Mouse (Mus musculus): ENCODE measurements around the gene Crocc2.

Crocc2 gene

DNA sequence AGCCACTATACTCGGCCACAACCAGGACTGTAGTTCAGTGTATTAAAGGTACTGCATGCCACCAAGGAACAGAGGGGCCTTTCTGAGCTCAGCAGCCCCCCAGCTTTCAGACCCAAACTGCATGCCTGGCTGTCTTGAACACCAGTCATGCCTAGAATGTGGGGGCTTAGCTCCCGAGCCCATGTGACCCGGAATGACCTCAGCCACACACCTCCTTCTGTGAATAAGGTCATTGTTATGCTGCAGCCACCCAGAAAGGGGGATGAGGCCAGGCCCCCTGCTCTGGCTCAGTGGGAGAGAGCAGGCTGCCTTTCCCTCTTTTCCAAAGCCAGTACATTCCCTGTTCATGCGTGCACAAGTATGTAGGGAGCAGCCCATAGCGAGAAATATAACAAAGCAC, 46.1 kb downstream of the Crocc2 start:
- DNase-seq (ENCODE audit: low read depth, low spot score) = no peak

DNA sequence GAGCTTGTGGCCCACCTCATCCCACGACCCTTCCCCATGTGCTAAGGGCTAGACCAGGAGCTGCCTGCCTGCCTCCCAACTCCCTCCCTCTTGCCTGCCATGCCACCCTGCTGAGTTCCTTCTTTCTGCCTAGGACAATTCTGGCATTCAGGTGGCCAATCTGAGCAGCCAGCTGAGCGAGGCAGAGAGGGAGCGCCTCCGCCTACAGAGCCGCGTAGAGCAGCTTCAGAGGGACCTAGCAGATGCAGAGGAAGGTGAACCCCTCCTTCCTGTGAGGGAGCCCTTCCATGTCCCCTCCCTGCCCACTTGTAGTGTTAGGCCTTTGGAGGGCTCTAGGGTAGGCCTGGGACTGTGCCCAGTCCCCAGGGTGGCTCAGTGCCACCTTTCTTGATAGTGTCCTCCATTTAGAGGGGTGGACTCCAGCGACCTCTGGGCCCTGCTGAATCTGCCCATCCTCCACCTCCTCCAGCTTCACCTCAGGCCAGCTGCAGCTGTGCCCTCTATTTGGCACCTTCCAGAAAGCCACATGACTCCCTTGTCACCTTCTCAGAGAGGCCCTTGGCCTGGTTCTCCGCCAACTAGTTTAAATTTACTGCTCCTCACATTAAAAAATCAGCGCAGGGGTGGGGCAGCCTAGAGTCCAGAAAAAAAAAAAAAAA, 48.4 kb downstream of the Crocc2 start:
- DNase-seq (ENCODE audit: low read depth, low spot score) = no peak

DNA sequence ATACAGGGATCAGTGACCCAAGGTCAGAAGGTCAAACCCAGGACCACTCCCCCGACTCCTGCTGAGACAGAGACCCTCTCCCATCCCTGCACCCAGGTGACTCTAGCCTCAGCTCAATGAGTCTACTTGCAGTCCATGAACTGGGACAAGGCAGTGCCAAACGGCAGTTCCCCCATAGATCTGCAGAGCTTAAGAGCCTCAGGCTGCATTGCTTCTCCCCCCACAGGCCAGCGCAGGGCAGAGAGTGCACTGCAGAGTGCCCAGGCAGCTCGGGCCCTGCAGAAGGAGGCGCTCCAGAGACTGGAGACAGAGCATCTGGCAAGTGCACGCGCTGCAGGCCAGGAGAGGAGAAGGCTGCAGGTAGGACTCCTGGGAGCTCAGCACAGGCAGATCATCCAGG, 49.0 kb downstream of the Crocc2 start:
- no peak for DNase-seq (ENCODE audit: low read depth, low spot score)

DNA sequence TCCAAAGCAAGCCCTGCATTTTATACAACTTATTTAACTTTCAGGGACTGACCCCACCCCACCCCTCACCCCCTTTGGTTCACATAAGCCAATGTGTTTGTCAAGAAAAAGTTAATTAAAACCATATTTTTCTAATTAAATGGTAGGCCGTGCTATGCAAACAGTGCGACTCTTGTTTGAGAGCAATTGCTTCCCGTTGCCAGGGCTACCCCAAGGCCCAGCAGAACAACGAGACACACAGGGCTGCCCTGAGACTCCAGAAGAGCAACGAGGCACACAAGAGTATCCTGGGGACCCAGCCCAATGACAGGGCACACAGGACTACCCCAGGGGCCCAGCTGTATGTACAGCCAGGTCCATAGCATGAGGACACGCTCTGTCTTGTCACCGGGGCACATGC, 52.3 kb downstream of the Crocc2 start:
- no peak for DNase-seq (ENCODE audit: low read depth, low spot score)

DNA sequence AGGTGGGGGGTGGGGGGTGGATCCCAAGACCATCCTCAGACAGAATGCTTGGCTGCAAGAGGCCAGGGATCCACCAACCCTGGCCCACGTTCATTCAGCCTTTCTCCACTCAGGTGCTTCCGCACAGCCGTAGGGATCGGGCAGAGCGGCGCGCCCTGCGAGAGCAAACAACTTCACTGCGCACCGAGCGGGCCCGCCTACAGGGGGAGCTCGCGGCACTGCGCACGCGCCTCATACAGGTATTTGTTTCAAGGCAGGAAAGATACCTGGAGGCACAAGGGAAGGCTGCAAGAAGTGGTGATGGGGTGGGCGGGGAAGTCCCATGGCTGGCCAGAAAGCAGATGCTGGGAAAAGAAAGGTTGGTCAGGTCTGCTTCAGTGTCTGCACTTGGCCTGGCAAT, 55.4 kb downstream of the Crocc2 start:
- peak; percentile 66 for DNase-seq (ENCODE audit: low read depth, low spot score)

DNA sequence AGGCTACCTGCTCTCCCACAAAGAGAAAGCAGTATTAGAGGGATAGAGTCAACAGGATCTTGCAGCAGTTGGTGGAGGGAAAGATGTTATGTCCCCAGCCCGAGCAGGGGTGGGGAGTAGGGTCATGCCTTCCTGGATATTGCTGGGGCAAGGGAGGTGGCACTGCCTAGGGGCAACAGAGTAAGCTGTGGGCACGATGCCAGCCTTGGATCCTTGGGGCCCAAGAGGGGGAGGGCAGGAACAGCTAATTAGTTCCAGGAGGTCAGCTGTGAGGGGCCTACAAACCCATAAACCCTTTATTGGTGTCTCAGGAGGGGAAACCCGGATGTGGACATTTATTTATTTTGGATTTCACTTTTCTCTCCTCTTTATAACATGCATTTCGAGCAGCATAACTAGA, 56.7 kb downstream of the Crocc2 start:
- DNase-seq (ENCODE audit: low read depth, low spot score) = no peak

DNA sequence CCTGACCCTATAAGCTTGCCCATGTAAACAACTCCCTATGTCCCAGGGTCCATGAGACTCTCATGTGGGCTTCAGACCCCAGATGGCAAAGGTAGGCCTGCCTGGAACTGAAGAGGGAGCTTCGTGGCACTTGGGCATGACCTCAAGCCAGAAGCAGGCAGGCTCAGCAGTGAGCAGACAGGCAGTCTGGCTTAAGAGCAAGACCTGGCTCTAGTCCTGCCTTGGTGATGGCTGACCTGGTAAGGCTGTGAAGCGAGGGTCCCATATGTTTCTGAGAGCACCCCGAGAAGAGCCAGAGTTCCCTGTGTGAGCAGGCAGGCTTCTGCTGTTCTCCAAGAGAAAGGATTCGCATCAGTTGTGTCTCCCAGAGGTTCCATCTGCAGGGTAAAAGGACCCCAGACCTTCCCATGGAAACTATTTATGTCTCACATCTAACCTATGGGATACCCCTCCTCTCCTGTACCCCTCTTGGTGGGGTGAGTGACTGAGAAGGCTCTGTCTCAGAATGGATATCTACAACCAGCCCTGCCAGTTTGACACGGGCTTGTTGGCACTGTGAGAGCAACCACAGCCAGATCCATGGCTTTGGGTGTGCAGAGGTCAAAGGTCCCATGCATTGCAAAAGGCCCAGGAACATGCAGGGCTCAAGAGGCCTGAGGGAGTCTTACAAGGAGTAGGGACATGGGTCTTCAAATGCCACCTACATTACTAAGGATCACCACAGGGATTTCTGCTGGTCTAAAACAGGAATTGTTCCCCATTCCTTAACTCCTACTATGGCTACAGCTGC, 57.4 kb downstream of the Crocc2 start:
- DNase-seq (ENCODE audit: low read depth, low spot score) = no peak

DNA sequence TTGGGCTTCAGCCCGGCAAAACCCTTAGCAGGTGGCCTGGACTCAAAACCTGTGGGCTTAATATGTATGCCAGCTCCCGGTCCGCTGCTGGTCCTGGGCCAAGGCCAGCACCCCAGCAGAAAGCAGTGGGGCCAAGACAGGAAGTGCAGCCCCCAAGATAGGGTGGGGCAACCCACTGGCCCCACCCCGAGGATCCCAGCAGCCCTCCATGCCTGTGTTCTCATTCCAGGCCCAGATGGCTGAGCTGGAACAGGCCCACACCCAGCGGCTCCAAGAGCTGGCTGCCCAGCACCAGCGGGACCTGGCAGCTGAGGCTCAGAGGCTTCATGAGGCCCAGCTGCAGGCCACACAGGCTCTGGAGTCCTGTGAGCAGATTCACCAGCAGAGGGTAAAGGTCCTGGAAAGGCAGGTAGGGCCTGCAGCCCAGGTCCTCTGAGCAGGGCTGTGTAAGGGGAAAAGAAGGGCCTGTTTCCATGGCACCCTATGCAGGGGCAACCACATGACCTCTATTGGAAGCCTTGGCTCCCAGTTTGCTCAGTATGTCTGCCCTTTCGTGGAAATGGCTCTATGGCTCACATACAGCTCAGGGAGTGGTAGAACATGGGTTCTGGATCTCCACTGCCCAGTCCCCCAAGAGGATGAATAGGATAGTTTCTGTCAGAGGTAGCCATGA, 58.9 kb downstream of the Crocc2 start:
- no peak for DNase-seq (ENCODE audit: low read depth, low spot score)

DNA sequence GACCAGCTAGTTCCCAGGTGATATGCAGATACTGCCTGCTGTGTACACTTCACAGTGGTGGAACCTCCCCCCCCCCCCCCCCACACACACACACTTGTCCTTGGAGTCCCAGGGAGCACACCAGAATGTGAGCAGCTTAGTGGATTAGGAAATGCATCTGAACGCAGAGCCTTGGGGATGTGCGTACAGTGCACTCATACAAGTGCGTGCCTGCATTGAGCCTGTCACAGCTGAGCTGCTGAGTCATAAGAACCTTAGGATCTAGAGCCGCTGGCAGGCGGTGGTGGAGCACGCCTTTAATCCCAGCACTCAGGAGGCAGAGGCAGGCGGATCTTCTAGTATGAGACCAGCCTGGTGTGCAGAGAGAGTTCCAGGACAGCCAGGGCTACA, 59.4 kb downstream of the Crocc2 start:
- DNase-seq (ENCODE audit: low read depth, low spot score) = no peak

DNA sequence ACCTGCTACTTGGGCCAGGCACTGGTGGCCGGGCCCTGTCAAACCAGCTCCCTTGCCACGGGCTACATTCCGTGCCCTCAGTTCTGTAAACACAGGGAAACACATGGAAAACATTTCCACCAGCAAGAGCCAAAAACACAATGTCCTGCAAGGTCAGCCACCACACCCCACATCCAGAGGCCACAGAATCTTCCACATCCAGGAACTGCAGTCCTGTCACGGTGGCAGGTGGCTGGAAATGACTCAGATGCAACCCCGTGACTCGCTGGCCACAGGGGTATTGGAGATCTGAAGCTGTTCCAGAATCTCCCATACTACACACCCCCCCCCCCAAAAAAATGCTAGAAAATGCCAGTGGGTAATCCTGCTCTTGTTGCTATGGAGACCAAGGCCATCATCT, 60.7 kb downstream of the Crocc2 start:
- DNase-seq (ENCODE audit: low read depth, low spot score) = no peak

DNA sequence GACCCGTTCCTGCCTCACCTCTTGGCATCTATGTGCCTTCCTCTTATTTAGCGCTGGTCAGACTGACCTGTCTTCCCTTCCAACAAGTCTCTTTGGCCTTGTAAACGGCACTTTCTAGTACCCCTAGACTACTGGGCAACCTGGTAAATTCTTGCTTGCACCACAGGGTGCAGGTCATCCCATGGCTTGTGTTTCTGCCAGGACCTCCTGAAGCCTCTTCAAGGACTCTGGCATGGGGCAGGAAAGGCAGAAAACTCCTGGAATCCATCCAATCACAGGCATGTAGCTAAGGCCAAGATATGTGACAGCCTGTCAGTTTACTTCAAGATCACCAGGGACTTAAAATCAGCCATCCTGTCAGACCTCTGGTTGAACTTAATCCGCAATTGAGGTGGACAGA, 61.1 kb downstream of the Crocc2 start:
- no peak for DNase-seq (ENCODE audit: low read depth, low spot score)

DNA sequence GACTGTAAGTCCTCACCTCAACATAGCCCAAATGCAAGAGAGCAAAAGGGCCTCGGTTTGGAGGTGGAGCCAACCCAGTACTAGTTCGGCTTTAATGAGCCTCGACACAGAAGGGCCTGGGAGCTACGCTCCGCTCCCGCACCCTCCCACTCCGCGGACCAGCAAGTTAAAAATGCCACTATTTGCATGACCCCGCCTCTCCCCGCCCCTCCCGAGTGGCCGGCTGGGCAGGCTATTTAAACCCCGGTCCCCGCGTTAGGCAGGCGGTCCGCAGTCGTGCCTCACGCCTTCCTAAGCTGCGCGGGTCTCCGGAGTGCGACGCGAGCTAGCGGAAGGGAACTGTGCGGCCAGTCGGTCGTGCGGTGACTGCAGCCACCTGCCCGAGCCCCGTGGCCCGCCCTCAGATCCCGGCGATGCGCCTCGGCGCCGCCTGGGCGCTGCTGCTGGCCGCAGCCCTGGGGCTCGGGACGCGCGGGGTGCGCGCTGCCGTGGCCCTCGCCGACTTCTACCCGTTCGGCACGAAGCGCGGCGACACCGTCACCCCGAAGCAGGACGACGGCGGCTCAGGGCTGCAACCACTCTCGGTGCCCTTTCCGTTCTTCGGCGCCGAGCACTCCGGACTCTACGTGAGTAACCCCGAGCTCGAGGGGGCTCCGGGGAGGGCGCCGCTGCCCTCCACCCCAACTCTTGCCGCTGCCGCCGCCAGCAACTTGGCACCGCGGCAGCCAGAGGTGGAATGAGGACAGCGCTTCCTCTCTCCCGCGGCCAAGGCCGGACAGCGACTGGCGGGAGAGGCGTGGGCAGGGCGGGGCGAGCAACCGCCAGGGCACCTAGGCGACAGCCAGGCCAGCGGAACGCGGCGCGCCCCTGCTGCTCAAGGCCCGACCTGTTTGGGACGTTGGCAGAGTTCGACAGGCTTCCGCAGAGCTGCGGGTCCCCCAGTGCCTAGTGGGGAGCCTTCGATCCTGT, 67.3 kb downstream of the Crocc2 start, which contains the start of gene Sned1:
Sned1 (plus strand) TSS at position 266 of the 969 bp plus-strand sequence.
- DNase-seq (ENCODE audit: low read depth, low spot score) = no peak

DNA sequence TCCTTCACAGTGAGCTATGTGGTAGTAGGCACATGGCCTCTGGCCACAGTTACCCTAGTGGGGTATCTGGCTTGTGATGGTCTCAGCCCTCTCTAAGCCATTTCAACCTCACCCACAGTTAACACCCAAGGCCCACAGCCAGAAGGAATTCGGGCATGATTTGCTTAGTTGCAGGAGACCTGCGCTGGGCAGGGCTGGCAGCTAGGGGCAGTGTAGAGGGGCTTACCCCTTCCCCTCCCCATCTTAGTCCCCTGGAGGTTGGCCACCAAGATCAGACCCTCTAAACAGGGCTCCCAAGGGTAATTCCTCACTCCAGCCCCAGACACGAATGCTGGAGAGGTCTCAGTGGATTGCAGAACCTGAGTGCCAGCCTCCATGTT, 68.0 kb downstream of the Crocc2 start:
- DNase-seq (ENCODE audit: low read depth, low spot score) = no peak

DNA sequence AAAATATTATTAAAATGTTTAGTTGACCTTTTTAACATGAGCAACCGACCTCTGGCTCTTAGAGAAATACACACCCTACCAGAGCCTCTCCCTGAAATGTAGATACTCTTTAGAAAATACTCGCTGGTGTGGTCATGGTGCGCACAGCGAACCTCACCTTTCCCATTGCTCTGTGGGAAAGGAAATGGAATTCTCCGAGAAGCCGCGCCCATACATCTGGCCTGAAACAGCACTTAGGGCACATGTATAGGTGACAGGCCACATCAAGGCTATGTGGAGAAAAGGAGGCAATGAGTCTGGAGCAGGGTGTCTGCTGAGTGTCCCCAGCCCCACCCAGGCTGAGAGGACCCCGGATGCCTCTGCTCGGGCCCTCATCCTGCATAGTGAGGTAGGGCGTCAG, 69.2 kb downstream of the Crocc2 start:
- no peak for DNase-seq (ENCODE audit: low read depth, low spot score)

DNA sequence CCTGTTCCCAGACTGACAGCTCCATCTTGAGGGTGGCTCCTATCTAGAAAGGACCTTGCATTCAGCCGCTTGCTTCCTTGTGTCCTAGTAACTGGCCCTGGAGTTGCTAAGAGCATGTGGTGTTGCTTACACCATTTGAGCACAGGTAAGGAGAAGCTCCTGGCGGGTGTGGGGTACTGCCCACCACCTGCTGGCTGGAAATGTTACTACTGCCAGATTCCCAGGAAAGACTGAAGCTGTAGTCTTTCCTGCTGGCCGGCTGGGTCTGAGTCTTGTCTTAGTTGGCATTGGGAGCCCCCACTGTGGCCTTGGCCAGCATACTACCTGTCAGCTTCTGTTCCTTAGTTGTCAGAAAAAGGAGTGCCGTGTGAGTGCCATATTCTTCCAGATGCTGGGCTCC, 69.7 kb downstream of the Crocc2 start:
- DNase-seq (ENCODE audit: low read depth, low spot score) = no peak

DNA sequence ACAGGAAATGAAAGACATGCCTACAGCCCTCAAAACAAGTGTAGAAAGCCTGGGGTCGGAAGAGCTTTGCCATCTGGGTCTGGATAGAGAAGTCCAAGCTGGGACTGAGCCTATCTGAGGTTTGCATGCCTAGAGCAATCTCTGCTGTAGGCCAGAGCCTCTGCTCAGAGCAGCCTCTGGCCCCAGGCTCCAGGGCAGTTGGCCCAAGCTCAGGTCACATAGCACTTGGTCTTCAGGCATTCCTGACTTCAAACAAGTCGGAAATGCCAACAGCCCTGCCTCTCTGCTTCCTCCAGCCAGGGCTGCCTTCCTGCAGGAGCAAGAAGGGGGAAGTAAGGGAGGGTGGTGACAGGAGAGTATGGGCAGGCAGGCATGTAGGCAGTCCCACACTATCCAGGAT, 77.4 kb downstream of the Crocc2 start:
- no peak for DNase-seq (ENCODE audit: low read depth, low spot score)

DNA sequence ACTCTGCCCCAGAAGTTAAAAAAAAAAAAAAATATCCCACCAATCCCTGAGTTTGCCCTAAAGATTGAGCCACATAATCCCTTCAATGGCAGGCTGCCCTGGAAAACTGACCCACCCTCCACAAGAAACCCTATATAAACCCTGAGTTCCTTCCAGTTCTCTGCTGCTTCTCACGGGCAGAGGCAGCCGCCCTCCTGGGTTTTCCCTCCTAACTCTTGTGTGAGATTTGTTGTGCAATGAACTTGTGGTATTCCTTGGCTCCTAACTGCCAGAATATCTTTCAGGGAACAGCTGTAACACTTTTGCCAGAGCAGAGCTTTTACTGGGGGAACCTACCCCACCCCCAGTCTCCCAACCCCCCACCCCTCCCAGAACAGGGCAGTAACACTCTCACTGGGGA, 84.1 kb downstream of the Crocc2 start:
- no peak for DNase-seq (ENCODE audit: low read depth, low spot score)

DNA sequence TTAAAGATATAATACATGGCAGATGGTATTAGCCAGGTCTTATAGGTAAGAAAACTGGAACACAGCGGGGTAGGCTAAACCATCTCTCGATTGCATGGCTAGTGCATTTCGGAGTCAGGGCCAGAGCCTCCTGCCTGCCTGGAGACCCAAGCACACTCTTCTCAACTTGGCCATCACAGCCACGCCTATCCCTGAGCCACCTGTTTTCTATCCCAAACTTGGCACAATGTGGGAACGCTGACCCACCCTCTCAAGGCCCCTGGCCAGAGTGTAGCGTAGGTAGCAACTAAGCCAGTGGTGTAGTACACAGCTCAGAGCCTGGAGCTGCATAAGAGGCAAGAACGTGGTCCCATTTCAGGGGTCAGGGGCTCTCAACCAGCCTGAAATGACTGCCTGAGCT, 87.2 kb downstream of the Crocc2 start:
- DNase-seq (ENCODE audit: low read depth, low spot score) = no peak

DNA sequence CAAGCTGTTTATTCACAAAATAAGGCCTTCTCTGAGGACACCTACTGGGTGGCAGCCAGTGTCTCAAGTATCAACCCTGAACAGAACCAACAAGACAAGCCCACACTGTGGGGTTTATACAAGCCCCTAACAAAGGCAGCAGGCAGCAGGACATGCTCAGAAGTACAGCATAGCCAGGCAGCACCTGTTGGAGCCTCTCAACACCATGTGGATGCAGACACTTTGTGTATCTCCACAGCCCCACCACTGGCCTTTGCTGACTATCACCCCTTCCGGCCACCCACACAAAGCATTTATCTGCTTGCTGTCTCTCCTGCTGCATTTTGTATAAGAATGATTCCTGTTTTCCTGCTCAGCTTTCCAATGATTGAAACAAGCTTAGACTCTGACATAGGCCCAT, 89.0 kb downstream of the Crocc2 start:
- no peak for DNase-seq (ENCODE audit: low read depth, low spot score)

DNA sequence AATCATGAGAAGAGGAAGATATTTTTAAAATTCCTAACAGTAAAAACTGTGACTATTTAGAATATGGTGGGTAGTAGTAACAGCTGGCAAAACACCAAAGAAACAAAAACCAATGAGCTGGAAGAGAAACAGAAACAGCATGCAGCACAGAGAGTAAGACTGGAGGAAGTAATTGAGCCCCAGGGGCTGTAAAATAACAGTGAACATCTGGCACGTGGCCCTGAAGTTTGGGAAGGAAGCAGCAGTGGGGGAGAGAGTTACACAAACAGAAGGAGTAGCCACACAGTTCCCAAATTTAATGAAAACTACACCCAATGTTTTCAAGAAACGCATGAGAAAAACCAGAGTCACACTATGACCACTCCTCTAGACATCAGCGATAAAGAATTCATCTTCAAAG, 98.7 kb downstream of the Crocc2 start:
- DNase-seq (ENCODE audit: low read depth, low spot score) = no peak

DNA sequence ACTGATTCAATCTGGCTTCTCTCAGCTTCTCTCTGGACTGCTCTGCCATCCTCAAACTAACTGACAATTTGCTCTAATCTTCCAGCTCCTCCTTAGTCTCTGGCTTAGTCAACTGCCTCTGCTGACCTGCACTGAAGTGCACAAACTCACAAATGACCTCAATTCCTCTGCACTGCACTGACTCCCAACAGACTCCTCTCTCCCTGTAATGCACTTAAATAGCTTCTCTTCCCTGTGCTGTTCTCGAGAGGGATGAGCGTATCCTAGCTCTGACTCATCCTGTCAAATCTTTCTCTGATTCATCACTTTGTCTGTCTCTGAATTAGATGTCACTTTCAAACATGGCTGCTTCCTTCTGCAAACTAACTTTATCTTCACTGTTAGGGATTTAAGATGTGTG, 99.7 kb downstream of the Crocc2 start:
- no peak for DNase-seq (ENCODE audit: low read depth, low spot score)
